Mouse (Mus musculus) CH12.LX (cell line): Measurements from ENCODE around the gene Rnase4. TPM values are rescaled to one million over a fixed set of nuclear protein-coding genes. Genes with fewer than 3 reads are reported as not detected.
A peak's percentile ranks its signal among the peaks of the same experiment; 100 is the strongest.

Experiments used
- DNase-seq: peaks from one replicate; pipeline ENCODE4 v3.0.0-alpha.2; 2013; ENCODE audit errors: extremely low read depth
- H3K27ac ChIP-seq: 2 replicates; pipeline ENCODE4 v1.5.1; 2012; ENCODE audit warnings: low read depth, mild to moderate bottlenecking, control low read depth, moderate library complexity; ENCODE audit not compliant: insufficient read depth
- H3K27me3 ChIP-seq: replicated peaks from 2 replicates; pipeline ENCODE3; 2012; ENCODE audit warnings: inconsistent platforms
- H3K36me3 ChIP-seq, 2 experiments: replicated peaks in 1 of 2; 2 replicates each; pipeline versions ENCODE3 to v1.6.1; 2012; ENCODE audit warnings: inconsistent platforms in 1 of 2, low read length in 1 of 2, mild to moderate bottlenecking in 1 of 2, mixed read lengths in 1 of 2, moderate library complexity in 1 of 2; ENCODE audit not compliant: control insufficient read depth in 1 of 2, insufficient read depth in 1 of 2
- H3K4me1 ChIP-seq, 2 experiments: 2 replicates each; pipeline ENCODE4 v1.6.1; 2012; ENCODE audit warnings: inconsistent platforms in 1 of 2, moderate library complexity in 1 of 2; ENCODE audit not compliant: insufficient read depth in 2 of 2, control insufficient read depth in 1 of 2
- H3K4me2 ChIP-seq: 2 replicates; pipeline ENCODE4 v1.6.1; 2012; ENCODE audit warnings: low read depth, mild to moderate bottlenecking, control low read depth; ENCODE audit not compliant: poor library complexity, insufficient read depth, severe bottlenecking
- H3K4me3 ChIP-seq, 3 experiments: fragments of 150-350 bp in 1 of 3; sonication (generic) in 1 of 3; replicated peaks in 1 of 3; 2 replicates each; pipeline versions ENCODE3 to v1.5.1; 2011 to 2012; ENCODE audit warnings: low read depth in 2 of 3, low read length in 2 of 3, mild to moderate bottlenecking in 2 of 3, moderate library complexity in 2 of 3, control low read depth in 1 of 3, improper control_type of control experiment in 1 of 3, inconsistent platforms in 1 of 3, mixed read lengths in 1 of 3; ENCODE audit not compliant: poor library complexity in 1 of 3
- H3K79me2 ChIP-seq: replicated peaks from 2 replicates; pipeline ENCODE4 v1.6.1; 2012; ENCODE audit warnings: mild to moderate bottlenecking, moderate library complexity; ENCODE audit not compliant: control insufficient read depth, poor library complexity, insufficient read depth, severe bottlenecking; ENCODE audit errors: extremely low read depth
- H3K9ac ChIP-seq: 2 replicates; pipeline ENCODE4 v1.6.1; 2012; ENCODE audit warnings: low read depth, mild to moderate bottlenecking, control low read depth, moderate library complexity; ENCODE audit not compliant: insufficient read depth
- H3K9me3 ChIP-seq: replicated peaks from 2 replicates; pipeline ENCODE3; 2012; ENCODE audit warnings: low read length, inconsistent platforms, mixed read lengths
- BHLHE40 ChIP-seq: IDR thresholded peaks from 2 replicates; pipeline ENCODE4 v1.6.1; 2011; ENCODE audit warnings: mild to moderate bottlenecking, low read depth, low read length, improper control_type of control experiment
- CHD1 ChIP-seq: IDR thresholded peaks from 2 replicates; pipeline ENCODE4 v1.6.1; 2012; ENCODE audit warnings: low read depth, low read length, improper control_type of control experiment, inconsistent platforms
- CHD2 ChIP-seq: IDR thresholded peaks from 2 replicates; pipeline ENCODE4 v1.6.1; 2011; ENCODE audit warnings: low read length, improper control_type of control experiment
- CTCF ChIP-seq, 2 experiments: IDR thresholded peaks in 1 of 2; conservative IDR thresholded peaks in 1 of 2; 2 replicates each; pipeline ENCODE4 v1.5.1; 2011 to 2012; ENCODE audit warnings: low read depth in 2 of 2, low read length in 2 of 2, improper control_type of control experiment in 1 of 2, inconsistent platforms in 1 of 2, mild to moderate bottlenecking in 1 of 2, moderate library complexity in 1 of 2
- EP300 ChIP-seq: IDR thresholded peaks from 2 replicates; pipeline ENCODE4 v1.6.1; 2011; ENCODE audit warnings: low read length, improper control_type of control experiment
- ETS1 ChIP-seq: conservative IDR thresholded peaks from 2 replicates; pipeline ENCODE4 v1.6.1; 2012; ENCODE audit warnings: low read depth, mild to moderate bottlenecking, inconsistent platforms, low read length, improper control_type of control experiment, moderate library complexity
- HCFC1 ChIP-seq: IDR thresholded peaks from 2 replicates; pipeline ENCODE4 v1.6.1; 2012; ENCODE audit warnings: low read depth, mild to moderate bottlenecking, inconsistent platforms, low read length, improper control_type of control experiment
- IRF4 ChIP-seq: IDR thresholded peaks from 2 replicates; pipeline ENCODE4 v1.6.1; 2014; ENCODE audit warnings: low read depth, mild to moderate bottlenecking, inconsistent platforms, low read length, improper control_type of control experiment
- JUN ChIP-seq: IDR thresholded peaks from 2 replicates; pipeline ENCODE4 v1.6.1; 2011; ENCODE audit warnings: low read depth, mild to moderate bottlenecking, low read length, improper control_type of control experiment, moderate library complexity; ENCODE audit not compliant: insufficient read depth
- JUND ChIP-seq: conservative IDR thresholded peaks from 2 replicates; pipeline ENCODE4 v1.6.1; 2011; ENCODE audit warnings: low read depth, low read length, improper control_type of control experiment
- KAT2A ChIP-seq: IDR thresholded peaks from 2 replicates; pipeline ENCODE4 v1.6.1; 2012; ENCODE audit warnings: low read length, improper control_type of control experiment, inconsistent platforms; ENCODE audit not compliant: insufficient replicate concordance
- MAFK ChIP-seq: IDR thresholded peaks from 2 replicates; pipeline ENCODE4 v1.6.1; 2011; ENCODE audit warnings: low read length, improper control_type of control experiment; ENCODE audit not compliant: insufficient replicate concordance
- MAZ ChIP-seq: IDR thresholded peaks from 2 replicates; pipeline ENCODE4 v1.6.1; 2012; ENCODE audit warnings: low read depth, mild to moderate bottlenecking, inconsistent platforms, low read length, improper control_type of control experiment, moderate library complexity
- MEF2A ChIP-seq: IDR thresholded peaks from 2 replicates; pipeline ENCODE4 v1.6.1; 2014; ENCODE audit warnings: low read depth, mild to moderate bottlenecking, inconsistent platforms, low read length, improper control_type of control experiment, borderline replicate concordance
- MXI1 ChIP-seq: IDR thresholded peaks from 2 replicates; pipeline ENCODE4 v1.6.1; 2011; ENCODE audit warnings: mild to moderate bottlenecking, low read depth, low read length, improper control_type of control experiment
- PAX5 ChIP-seq: IDR thresholded peaks from 2 replicates; pipeline ENCODE4 v1.6.1; 2012; ENCODE audit warnings: low read length, inconsistent platforms, mixed read lengths
- POLR2A ChIP-seq: IDR thresholded peaks from 2 replicates; pipeline ENCODE4 v1.6.1; 2011; ENCODE audit warnings: low read depth, mild to moderate bottlenecking, improper control_type of control experiment, low read length
- SIN3A ChIP-seq: IDR thresholded peaks from 2 replicates; pipeline ENCODE4 v1.6.1; 2012; ENCODE audit warnings: low read length, improper control_type of control experiment, inconsistent platforms
- TCF12 ChIP-seq: IDR thresholded peaks from 2 replicates; pipeline ENCODE4 v1.6.1; 2014; ENCODE audit warnings: low read depth, mild to moderate bottlenecking, inconsistent platforms, low read length, improper control_type of control experiment
- UBTF ChIP-seq: IDR thresholded peaks from 2 replicates; pipeline ENCODE4 v1.6.1; 2012; ENCODE audit warnings: low read depth, mild to moderate bottlenecking, inconsistent platforms, low read length, improper control_type of control experiment, moderate library complexity
- USF2 ChIP-seq: conservative IDR thresholded peaks from 2 replicates; pipeline ENCODE4 v1.6.1; 2011; ENCODE audit warnings: low read depth, low read length, improper control_type of control experiment
- ZKSCAN1 ChIP-seq: IDR thresholded peaks from 2 replicates; pipeline ENCODE4 v1.6.1; 2012; ENCODE audit warnings: low read depth, inconsistent platforms, low read length, improper control_type of control experiment, borderline replicate concordance
- ZNF384 ChIP-seq: IDR thresholded peaks from 2 replicates; pipeline ENCODE4 v1.6.1; 2012; ENCODE audit warnings: low read depth, low read length, improper control_type of control experiment, inconsistent platforms
- dilution Hi-C: fragments of 300-500 bp; cut with MboI; formaldehyde crosslinking; loops from 2 replicates; pipeline ENCODE4 v1.14.3; 2020; ENCODE audit warnings: low sequenced_read_pairs; ENCODE audit not compliant: extremely low pct_unique_long_range_greater_than_20kb, extremely low pct_ligation_motif_present
- in situ Hi-C: fragments of 300-500 bp; cut with MboI; formaldehyde crosslinking; loops from 3 replicates; pipeline ENCODE4 v1.14.3; 2019; ENCODE audit warnings: low sequenced_read_pairs, low pct_ligation_motif_present, low pct_unique_long_range_greater_than_20kb, mixed read lengths
- polyA plus RNA-seq: library from polyadenylated mRNA; unstranded; fragments of >175 nt; gene quantifications from 2 replicates; pipeline ENCODE4 v1.2.1, GENCODE M21; 2012; ENCODE audit warnings: low read depth; ENCODE audit not compliant: insufficient read length
- total RNA-seq, 2 experiments: library from RNA; depleted of rRNA; stranded (reverse); fragments of 300-350 nt in 1 of 2; fragments of >200 nt in 1 of 2; gene quantifications; 2 replicates each; pipeline ENCODE4 v1.2.3; 2012 to 2014

The Rnase4 gene
- total and polyA plus RNA-seq, 3 experiments = 1.6 to 1.9 (median 1.8) TPM

GRCm38 (mm10) chr14:51085086-51085485 lies 5.8 kb upstream of the Rnase4 start:
- in situ Hi-C loops (no loop called here), dilution Hi-C loops (no loop called here)
- Histone ChIP-seq H3K4me1 (peaks cover 4 to 29% of the 10 kb centered on the region in 2 experiments; a peak in 3 of 4 replicates), H3K79me2 (no peaks in the 10 kb centered on the region), H3K9ac (no peak overlapping the region), H3K27me3 (peaks cover 5% of the 10 kb centered on the region), H3K36me3 (no peaks in the 10 kb centered on the region), H3K4me3 (no peak overlapping the region), H3K27ac (no peak overlapping the region), H3K9me3 (no peaks in the 10 kb centered on the region), H3K4me2 (no peak overlapping the region)
- TF ChIP-seq UBTF (no peak), MAFK (0 out of 2 replicates have a peak, but pooled peaks have one; percentile 36)
- DNase-seq = no peak

- no peak for DNase-seq
- in situ Hi-C loops (no loop called here), dilution Hi-C loops (no loop called here)
- Histone ChIP-seq H3K79me2 (no peaks in the 10 kb centered on the region), H3K4me3 (no peak overlapping the region), H3K36me3 (no peaks in the 10 kb centered on the region), H3K9ac (no peak overlapping the region), H3K27ac (no peak overlapping the region), H3K27me3 (peaks cover 5% of the 10 kb centered on the region), H3K9me3 (no peaks in the 10 kb centered on the region), H3K4me2 (no peak overlapping the region), H3K4me1 (peaks cover 3 to 29% of the 10 kb centered on the region in 2 experiments; a peak in 3 of 4 replicates)
- TF ChIP-seq JUND = no peak
- no peak for TF ChIP-seq CTCF (conservative IDR thresholded peaks at IDR 0.05 in 1 of 2, IDR thresholded peaks at IDR 0.05 in 1 of 2; ENCODE audit: low read depth in 2 of 2, low read length in 2 of 2)
- no peak for TF ChIP-seq MAZ
- no peak for TF ChIP-seq HCFC1
These were observed 5.0 kb upstream of the Rnase4 start for GRCm38 (mm10) chr14:51085911-51086310.

- Histone ChIP-seq H3K9me3 (no peaks in the 10 kb centered on the region), H3K4me3 (peak overlapping the region in 2 of 3 experiments; percentile 66 to 90), H3K4me2 (peak overlapping the region; percentile 93), H3K27me3 (peaks cover 2% of the 10 kb centered on the region), H3K9ac (peak overlapping the region; percentile 48; the same call in 1 of the 2 replicates), H3K27ac (no peak overlapping the region), H3K36me3 (no peaks in the 10 kb centered on the region), H3K4me1 (peaks cover 0 to 27% of the 10 kb centered on the region in 2 experiments; a peak in 2 of 4 replicates), H3K79me2 (no peaks in the 10 kb centered on the region)
- dilution Hi-C loops = no loop called here
- peak; percentile 20 for DNase-seq
- TF ChIP-seq CHD1 (peak; percentile 39; the same call in 1 of the 2 replicates), CTCF (conservative IDR thresholded peaks at IDR 0.05 in 1 of 2, IDR thresholded peaks at IDR 0.05 in 1 of 2; ENCODE audit: low read depth in 2 of 2, low read length in 2 of 2) (no peak), MXI1 (peak; percentile 34; the same call in 1 of the 2 replicates), ZNF384 (peak; percentile 93), USF2 (no peak), KAT2A (no peak), ETS1 (no peak), ZKSCAN1 (no peak), PAX5 (no peak), CHD2 (no peak), POLR2A (no peak), MEF2A (no peak), SIN3A (no peak), IRF4 (no peak), MAFK (no peak), MAZ (no peak), TCF12 (no peak), EP300 (no peak), JUN (no peak), BHLHE40 (no peak), HCFC1 (no peak)
- TF ChIP-seq, all 38 proteins: peak for 3
- in situ Hi-C loops = no loop called here
These were observed 3.1 kb upstream of the Rnase4 start for GRCm38 (mm10) chr14:51087762-51088161.
